Mouse (Mus musculus) heart, embryonic 11.5 days (tissue): ENCODE measurements around the gene Clip2. TPM values are rescaled to one million over a fixed set of nuclear protein-coding genes. Genes with fewer than 3 reads are reported as not detected.
"Not testable (repeated sequence)": the region's sequence is repeated elsewhere in the genome, so short reads cannot be mapped to it uniquely, and the experiment has no call there.

Experiments used
- ATAC-seq: fragments of 200-750 bp; cut with Nextera tagmentation; replicated peaks from 2 replicates; pipeline ENCODE4 v1.8.0; 2017; ENCODE audit warnings: moderate library complexity; ENCODE audit not compliant: insufficient number of reproducible peaks, low FRiP score, low TSS enrichment
- H3K27ac ChIP-seq: fragments of 300-500 bp; sonication (generic); 2 replicates; pipeline ENCODE4 v1.5.1; 2014; ENCODE audit warnings: mild to moderate bottlenecking, low read depth, low read length
- H3K27me3 ChIP-seq: fragments of 300-500 bp; sonication (generic); 2 replicates; pipeline ENCODE4 v1.6.1; 2014; ENCODE audit warnings: mild to moderate bottlenecking, low read length, mixed read lengths; ENCODE audit not compliant: control insufficient read depth, insufficient read depth
- H3K36me3 ChIP-seq: fragments of 300-500 bp; sonication (generic); 2 replicates; pipeline ENCODE4 v1.6.1; 2014; ENCODE audit warnings: mild to moderate bottlenecking, low read length, moderate library complexity, mixed read lengths; ENCODE audit not compliant: control insufficient read depth, insufficient read depth
- H3K4me1 ChIP-seq: fragments of 300-500 bp; sonication (generic); 2 replicates; pipeline ENCODE4 v1.6.1; 2014; ENCODE audit warnings: low read length; ENCODE audit not compliant: control insufficient read depth, insufficient read depth
- H3K4me2 ChIP-seq: fragments of 300-500 bp; sonication (generic); 2 replicates; pipeline ENCODE4 v1.6.1; 2014; ENCODE audit warnings: mild to moderate bottlenecking, moderate library complexity
- H3K4me3 ChIP-seq: fragments of 300-500 bp; sonication (generic); 2 replicates; pipeline ENCODE4 v1.5.1; 2014; ENCODE audit warnings: low read depth, low read length
- H3K9ac ChIP-seq: fragments of 300-500 bp; sonication (generic); 2 replicates; pipeline ENCODE4 v1.6.1; 2014; ENCODE audit warnings: mild to moderate bottlenecking, low read depth, low read length, moderate library complexity
- H3K9me3 ChIP-seq: fragments of 300-500 bp; sonication (generic); replicated peaks from 2 replicates; pipeline ENCODE4 v1.6.1; 2016; ENCODE audit warnings: low read length; ENCODE audit not compliant: control insufficient read depth
- WGBS: fragments of 180-500 bp; shearing (Covaris S2); extraction: QIAGEN DNeasy Blood & Tissue Kit; methylation state at CpG from one replicate; pipeline ENCODE4 v1.1.7; 2014; ENCODE audit not compliant: insufficient replicate concordance; 5-methylcytosine and 5-hydroxymethylcytosine counted together
- polyA plus RNA-seq: library from polyadenylated mRNA; unstranded; fragments of >200 nt; fragmentation: Nextera tagmentation; extraction: Ambion mirVana; gene quantifications from 2 replicates; pipeline ENCODE4 v1.2.1, GENCODE M21; 2014

The Clip2 gene
- polyA plus RNA-seq, 1 experiment from 2014 or later = 1.7 TPM

DNA sequence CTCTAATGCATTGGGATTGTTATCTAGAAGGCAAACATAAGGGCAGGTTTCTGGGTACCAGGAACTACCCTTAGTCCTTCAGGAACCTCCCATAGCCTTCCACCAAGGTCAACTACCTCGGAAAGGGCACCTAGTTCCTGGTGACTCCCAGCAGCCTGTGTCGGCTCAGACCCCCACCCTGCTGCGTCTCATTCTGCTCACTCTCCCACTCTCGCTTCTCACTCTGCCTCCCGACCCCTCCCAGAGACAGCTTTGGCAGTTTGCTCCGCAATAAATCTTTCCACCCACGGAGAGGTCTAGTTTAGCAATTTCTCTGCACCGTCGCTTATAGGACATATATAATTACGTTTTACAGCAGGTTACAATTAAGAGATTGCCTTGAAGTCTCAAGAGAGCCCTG is 64.2 kb downstream of the Clip2 start:
- no peak for ATAC-seq
- Histone ChIP-seq H3K27ac (no peak overlapping the region), H3K36me3 (peaks cover 5% of the 10 kb centered on the region)

GRCm38 (mm10) chr5:134485900-134486665 is 66.2 kb downstream of the Clip2 start:
- no peak; the same call in 1 of the 2 replicates for ATAC-seq
- no peak overlapping the region for H3K9ac ChIP-seq
- 55% methylated on average over 13 of the region's 13 CpGs for WGBS

More for the DNA sequence above, 64.2 kb downstream of the Clip2 start:
- Histone ChIP-seq H3K9ac (no peak overlapping the region), H3K4me1 (peaks cover 2% of the 10 kb centered on the region; the same call in 1 of the 2 replicates), H3K4me3 (no peak overlapping the region), H3K27me3 (no peaks in the 10 kb centered on the region), H3K9me3 (no peaks in the 10 kb centered on the region), H3K4me2 (no peak overlapping the region)
- 75% methylated on average over 10 of the region's 10 CpGs for WGBS

GRCm38 (mm10) chr5:134485183-134485730 is 67.0 kb downstream of the Clip2 start:
- ATAC-seq = no peak
- H3K4me1 ChIP-seq = no peaks in the 10 kb centered on the region; the same call in 1 of the 2 replicates
- H3K36me3 ChIP-seq = peaks cover 2% of the 10 kb centered on the region
- H3K9ac ChIP-seq = no peak overlapping the region
- WGBS = 68% methylated on average over 7 of the region's 7 CpGs
- H3K9me3 ChIP-seq = no peaks in the 10 kb centered on the region
- H3K27me3 ChIP-seq = no peaks in the 10 kb centered on the region
- H3K4me2 ChIP-seq = no peak overlapping the region
- H3K27ac ChIP-seq = no peak overlapping the region
- no peak overlapping the region for H3K4me3 ChIP-seq

More at GRCm38 (mm10) chr5:134485900-134486665, 66.2 kb downstream of the Clip2 start:
- no peak overlapping the region for H3K4me2 ChIP-seq
- H3K36me3 ChIP-seq = peaks cover 5% of the 10 kb centered on the region
- no peaks in the 10 kb centered on the region for H3K27me3 ChIP-seq
- H3K9me3 ChIP-seq = no peaks in the 10 kb centered on the region
- no peaks in the 10 kb centered on the region; the same call in 1 of the 2 replicates for H3K4me1 ChIP-seq
- H3K27ac ChIP-seq = no peak overlapping the region
- H3K4me3 ChIP-seq = no peak overlapping the region

DNA sequence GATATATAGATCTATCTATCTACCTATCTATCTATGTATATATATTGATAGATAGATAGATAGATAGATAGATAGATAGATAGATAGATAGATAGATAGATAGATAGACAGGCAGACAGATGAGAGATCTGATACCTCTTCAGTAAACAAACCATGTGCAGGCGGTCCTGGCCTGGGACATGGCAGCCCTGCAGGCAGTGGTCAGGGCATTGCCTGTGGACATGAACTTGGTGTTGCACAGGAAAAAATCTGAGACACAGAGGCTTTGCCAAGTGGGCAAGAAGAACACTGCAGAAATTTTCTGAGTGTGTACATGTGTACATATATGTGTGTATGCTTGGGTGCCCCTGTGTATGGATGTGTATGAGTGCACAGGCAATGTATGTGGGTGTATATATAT is 68.9 kb downstream of the Clip2 start:
- no peak for ATAC-seq
- no peaks in the 10 kb centered on the region for H3K9me3 ChIP-seq
- H3K9ac ChIP-seq = no peak overlapping the region
- H3K27ac ChIP-seq = no peak overlapping the region
- WGBS = 80% methylated on average over 1 of the region's 1 CpGs
- no peak overlapping the region for H3K4me2 ChIP-seq
- H3K36me3 ChIP-seq = no peaks in the 10 kb centered on the region
- H3K27me3 ChIP-seq = no peaks in the 10 kb centered on the region
- no peak overlapping the region for H3K4me3 ChIP-seq
- no peaks in the 10 kb centered on the region for H3K4me1 ChIP-seq

DNA sequence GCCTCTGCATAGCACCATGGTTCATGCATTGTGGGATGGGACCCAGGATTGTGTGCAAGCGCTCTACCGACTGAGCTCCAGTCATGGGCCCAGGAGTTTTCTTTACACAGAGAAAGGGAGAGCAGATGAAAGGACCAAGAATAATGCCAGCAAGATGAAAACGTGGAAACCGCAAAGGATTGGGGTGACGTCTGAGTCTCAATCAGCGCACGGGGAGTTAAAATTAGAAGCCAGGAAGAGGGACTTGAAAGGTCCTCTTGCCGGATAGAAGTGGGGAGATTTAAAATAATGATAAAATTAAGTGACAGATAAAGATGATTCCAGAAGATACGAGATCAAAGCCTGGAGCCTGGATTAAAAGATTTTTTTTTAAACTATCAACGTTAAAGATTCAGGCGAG is 69.9 kb downstream of the Clip2 start:
- ATAC-seq = no peak
- no peaks in the 10 kb centered on the region for H3K27me3 ChIP-seq
- WGBS = 58% methylated on average over 11 of the region's 11 CpGs

DNA sequence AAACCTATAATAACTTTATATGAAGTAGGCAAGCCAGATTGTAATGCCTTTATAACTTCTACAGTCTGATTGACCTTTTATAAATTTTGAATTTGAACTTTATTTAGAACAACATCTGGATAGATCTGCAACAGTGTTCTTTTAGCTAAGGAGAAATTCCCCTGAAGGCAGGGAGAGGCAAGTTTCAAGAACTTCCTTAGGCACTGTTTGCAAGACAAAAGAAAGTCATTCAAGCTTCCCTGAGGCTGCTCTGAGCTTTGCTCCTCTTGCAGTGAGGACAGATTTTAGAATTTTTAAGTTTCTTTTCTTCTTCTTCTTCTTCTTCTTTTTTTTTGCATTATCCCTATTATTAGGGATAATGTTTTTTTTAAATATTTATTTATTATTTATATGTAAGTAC is 73.3 kb downstream of the Clip2 start:
- H3K36me3 ChIP-seq, H3K27ac ChIP-seq, H3K9ac ChIP-seq, H3K9me3 ChIP-seq, H3K27me3 ChIP-seq, ATAC-seq, H3K4me3 ChIP-seq, H3K4me2 ChIP-seq, H3K4me1 ChIP-seq: not testable (repeated sequence)

More for the DNA sequence above, 69.9 kb downstream of the Clip2 start:
- Histone ChIP-seq H3K4me3 (no peak overlapping the region), H3K4me1 (no peaks in the 10 kb centered on the region), H3K36me3 (no peaks in the 10 kb centered on the region), H3K9ac (no peak overlapping the region), H3K4me2 (no peak overlapping the region), H3K9me3 (no peaks in the 10 kb centered on the region), H3K27ac (no peak overlapping the region)

- not testable (repeated sequence) for H3K4me2 ChIP-seq, H3K9ac ChIP-seq, H3K36me3 ChIP-seq, ATAC-seq, H3K4me1 ChIP-seq, H3K27ac ChIP-seq, H3K4me3 ChIP-seq, H3K27me3 ChIP-seq, H3K9me3 ChIP-seq
- 88% methylated on average over 7 of the region's 7 CpGs for WGBS
Observed at GRCm38 (mm10) chr5:134475686-134476085, 76.5 kb downstream of the Clip2 start.

GRCm38 (mm10) chr5:134475006-134475605 is 77.1 kb downstream of the Clip2 start:
- no peak for ATAC-seq
- no peak overlapping the region for H3K4me2 ChIP-seq
- H3K27ac ChIP-seq = no peak overlapping the region
- no peak overlapping the region for H3K4me3 ChIP-seq
- H3K4me1 ChIP-seq = no peaks in the 10 kb centered on the region
- no peaks in the 10 kb centered on the region for H3K9me3 ChIP-seq
- no peak overlapping the region for H3K9ac ChIP-seq
- H3K27me3 ChIP-seq = no peaks in the 10 kb centered on the region
- no peaks in the 10 kb centered on the region for H3K36me3 ChIP-seq
- 84% methylated on average over 6 of the region's 6 CpGs for whole genome bisulfite sequencing
